Mouse (Mus musculus): ENCODE data around the gene Dok4.

- TF ChIP-seq GATA1 (IDR thresholded peaks at IDR 0.05; ENCODE audit: low read length) (no peak), TAL1 (IDR thresholded peaks at IDR 0.05; ENCODE audit: low read length) (no peak)
Observed at GRCm38 (mm10) chr8:94825170-94825569, 51.0 kb downstream of the Dok4 start.

All from erythroblast, embryonic 14.5 days (primary cell).